Mouse (Mus musculus) kidney, embryonic 14.5 days (tissue): ENCODE results near the gene Twf2. TPM values are rescaled to one million over a fixed set of nuclear protein-coding genes. Genes with fewer than 3 reads are reported as not detected.

ENCODE experiments used
- ATAC-seq: fragments of 200-750 bp; cut with Nextera tagmentation; 2 replicates; pipeline ENCODE4 v1.8.0; 2017; ENCODE audit warnings: moderate number of reproducible peaks, mild to moderate bottlenecking, moderate TSS enrichment, moderate library complexity; ENCODE audit not compliant: low FRiP score, low TSS enrichment
- H3K27ac ChIP-seq: fragments of 300-500 bp; sonication (generic); 2 replicates; pipeline ENCODE4 v1.5.1; 2014; ENCODE audit warnings: low read depth, mild to moderate bottlenecking, low read length, moderate library complexity, mixed read lengths
- H3K27me3 ChIP-seq: fragments of 300-500 bp; sonication (generic); 2 replicates; pipeline ENCODE4 v1.6.1; 2014; ENCODE audit warnings: mild to moderate bottlenecking, low read length; ENCODE audit not compliant: control insufficient read depth, insufficient read depth
- H3K36me3 ChIP-seq: fragments of 300-500 bp; sonication (generic); 2 replicates; pipeline ENCODE4 v1.6.1; 2014; ENCODE audit warnings: low read length, mixed read lengths; ENCODE audit not compliant: control insufficient read depth, insufficient read depth
- H3K4me1 ChIP-seq: fragments of 300-500 bp; sonication (generic); 2 replicates; pipeline ENCODE4 v1.6.1; 2014; ENCODE audit warnings: low read length, mixed read lengths; ENCODE audit not compliant: control insufficient read depth, insufficient read depth
- H3K4me2 ChIP-seq: fragments of 300-500 bp; sonication (generic); replicated peaks from 2 replicates; pipeline ENCODE4 v1.6.1; 2014; ENCODE audit warnings: low read depth, mild to moderate bottlenecking, low read length
- H3K4me3 ChIP-seq: fragments of 300-500 bp; sonication (generic); 2 replicates; pipeline ENCODE4 v1.5.1; 2014; ENCODE audit warnings: mild to moderate bottlenecking, low read length
- H3K9ac ChIP-seq: fragments of 300-500 bp; sonication (generic); 2 replicates; pipeline ENCODE4 v1.6.1; 2014; ENCODE audit warnings: low read depth, mild to moderate bottlenecking, low read length, moderate library complexity
- H3K9me3 ChIP-seq: fragments of 300-500 bp; sonication (generic); 2 replicates; pipeline ENCODE4 v1.6.1; 2016; ENCODE audit warnings: low read length; ENCODE audit not compliant: control insufficient read depth
- WGBS: fragments of 180-500 bp; shearing (Covaris S2); extraction: QIAGEN DNeasy Blood & Tissue Kit; methylation state at CpG from one replicate; pipeline ENCODE4 v1.1.7; 2014; 5-methylcytosine and 5-hydroxymethylcytosine counted together
- polyA plus RNA-seq: library from polyadenylated mRNA; unstranded; fragments of >200 nt; fragmentation: Nextera tagmentation; extraction: Ambion mirVana; gene quantifications from 2 replicates; pipeline ENCODE4 v1.2.1, GENCODE M21; 2014

The Twf2 gene
- polyA plus RNA-seq, 1 experiment from 2014 or later: 77.9 TPM

DNA sequence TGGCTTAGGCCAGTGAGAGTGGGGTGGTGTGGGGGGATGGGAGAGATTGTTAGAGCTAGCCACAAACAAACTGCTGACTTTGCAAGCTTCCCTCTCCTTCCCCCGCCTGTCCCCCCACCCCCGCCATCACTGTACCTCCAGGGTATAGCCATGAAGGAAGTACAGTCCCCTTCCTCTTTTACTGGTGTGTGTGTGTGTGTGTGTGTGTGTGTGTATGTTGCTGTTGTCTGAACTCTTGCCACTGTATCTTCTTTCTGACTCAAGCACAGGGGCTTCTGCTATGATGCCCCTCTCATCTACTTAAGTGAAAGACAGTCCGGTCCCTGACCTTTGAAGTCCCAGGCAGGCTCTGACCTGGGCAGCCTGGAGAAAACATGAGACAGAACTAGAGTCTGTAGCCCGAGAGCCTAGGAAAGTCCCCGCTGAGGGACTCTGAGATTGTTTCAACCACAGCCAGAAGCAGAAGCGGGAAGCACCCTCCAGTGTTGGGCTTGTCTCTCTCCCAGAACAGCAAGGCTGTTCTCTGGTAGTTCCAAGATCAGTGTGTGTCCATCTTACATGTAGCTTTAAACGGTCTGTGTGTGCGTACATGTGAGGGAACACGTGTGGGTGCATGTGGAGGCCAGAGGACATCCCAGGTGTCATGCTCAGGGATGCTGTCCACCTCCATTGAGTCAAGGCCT, 27.3 kb downstream of the Twf2 start:
- Histone ChIP-seq H3K36me3 (peaks cover 21% of the 10 kb centered on the region; the same call in 1 of the 2 replicates), H3K27me3 (peaks cover 1% of the 10 kb centered on the region; the same call in 1 of the 2 replicates)
- no peak for ATAC-seq

GRCm38 (mm10) chr9:106230734-106231106, 27.8 kb downstream of the Twf2 start:
- H3K36me3 ChIP-seq: peaks cover 27% of the 10 kb centered on the region; the same call in 1 of the 2 replicates
- H3K9ac ChIP-seq: no peak overlapping the region
- no peak overlapping the region for H3K4me2 ChIP-seq
- H3K4me3 ChIP-seq: no peak overlapping the region
- ATAC-seq: no peak
- H3K27ac ChIP-seq: no peak overlapping the region
- H3K27me3 ChIP-seq: no peaks in the 10 kb centered on the region; the same call in 1 of the 2 replicates
- 61% methylated on average over 3 of the region's 3 CpGs for WGBS
- peaks cover 7% of the 10 kb centered on the region; the same call in 1 of the 2 replicates for H3K4me1 ChIP-seq
- H3K9me3 ChIP-seq: no peaks in the 10 kb centered on the region

More for the DNA sequence above, 27.3 kb downstream of the Twf2 start:
- Histone ChIP-seq H3K4me1 (peaks cover 9% of the 10 kb centered on the region; the same call in 1 of the 2 replicates), H3K4me3 (no peak overlapping the region), H3K9ac (no peak overlapping the region), H3K27ac (no peak overlapping the region), H3K9me3 (no peaks in the 10 kb centered on the region), H3K4me2 (no peak overlapping the region)
- 74% methylated on average over 9 of the region's 9 CpGs for WGBS

- Histone ChIP-seq H3K27me3 (no peaks in the 10 kb centered on the region; the same call in 1 of the 2 replicates), H3K4me2 (no peak overlapping the region), H3K4me3 (no peak overlapping the region), H3K9me3 (no peaks in the 10 kb centered on the region), H3K36me3 (peaks cover 30% of the 10 kb centered on the region), H3K4me1 (peaks cover 5% of the 10 kb centered on the region; the same call in 1 of the 2 replicates), H3K27ac (no peak overlapping the region), H3K9ac (no peak overlapping the region)
- ATAC-seq: no peak
- WGBS: 75% methylated on average over 7 of the region's 7 CpGs
Observed at GRCm38 (mm10) chr9:106231220-106231619, 28.3 kb downstream of the Twf2 start.

DNA sequence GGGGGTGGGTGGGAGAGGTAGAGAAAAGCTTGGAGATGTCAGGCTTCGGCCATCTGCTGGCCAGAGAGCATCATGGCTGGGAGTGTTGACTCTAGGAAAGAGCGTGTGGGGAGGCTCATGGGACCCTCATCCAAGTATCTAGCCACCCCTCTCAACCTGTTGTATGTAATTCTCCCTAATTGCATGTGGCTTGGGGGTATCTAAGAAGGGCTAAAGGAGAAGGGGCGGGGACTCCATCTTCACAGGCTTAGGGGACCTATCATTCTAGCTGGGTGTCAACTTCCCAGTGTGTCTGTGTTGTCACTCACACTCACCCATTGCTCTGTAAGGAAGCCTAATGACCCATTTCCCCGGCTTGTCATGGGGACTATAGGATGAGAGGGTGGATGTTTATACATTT, 28.9 kb downstream of the Twf2 start:
- WGBS: 85% methylated on average over 4 of the region's 4 CpGs
- H3K4me1 ChIP-seq: no peaks in the 10 kb centered on the region
- no peak overlapping the region for H3K4me3 ChIP-seq
- no peak overlapping the region for H3K27ac ChIP-seq
- ATAC-seq: no peak
- H3K9ac ChIP-seq: no peak overlapping the region
- H3K27me3 ChIP-seq: no peaks in the 10 kb centered on the region; the same call in 1 of the 2 replicates
- no peak overlapping the region for H3K4me2 ChIP-seq
- peaks cover 36% of the 10 kb centered on the region for H3K36me3 ChIP-seq
- no peaks in the 10 kb centered on the region for H3K9me3 ChIP-seq

DNA sequence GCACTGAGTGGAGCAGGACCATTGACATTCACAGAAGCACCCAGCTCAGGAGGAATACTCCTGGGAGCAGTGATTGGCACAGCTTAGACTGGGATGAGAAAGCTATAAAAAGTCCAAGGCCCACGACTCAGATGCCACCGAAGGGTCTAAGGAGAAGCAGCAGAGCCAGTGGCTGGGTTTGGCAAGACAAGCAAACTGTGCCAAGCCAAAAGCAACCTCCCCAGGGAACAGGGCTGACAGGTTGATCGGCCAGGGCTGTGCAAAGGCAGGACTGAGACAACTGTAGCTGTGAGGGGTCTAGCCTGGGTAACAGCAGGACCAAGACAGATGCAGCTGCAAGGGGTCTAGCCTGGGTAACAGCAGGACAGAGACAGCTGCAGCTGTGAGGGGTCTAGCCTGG, 30.0 kb downstream of the Twf2 start:
- Histone ChIP-seq H3K4me2 (no peak overlapping the region), H3K4me1 (no peaks in the 10 kb centered on the region), H3K4me3 (no peak overlapping the region), H3K27ac (no peak overlapping the region), H3K9ac (no peak overlapping the region), H3K9me3 (no peaks in the 10 kb centered on the region), H3K27me3 (no peaks in the 10 kb centered on the region), H3K36me3 (peaks cover 46% of the 10 kb centered on the region)
- ATAC-seq: no peak
- WGBS: 97% methylated on average over 3 of the region's 3 CpGs

DNA sequence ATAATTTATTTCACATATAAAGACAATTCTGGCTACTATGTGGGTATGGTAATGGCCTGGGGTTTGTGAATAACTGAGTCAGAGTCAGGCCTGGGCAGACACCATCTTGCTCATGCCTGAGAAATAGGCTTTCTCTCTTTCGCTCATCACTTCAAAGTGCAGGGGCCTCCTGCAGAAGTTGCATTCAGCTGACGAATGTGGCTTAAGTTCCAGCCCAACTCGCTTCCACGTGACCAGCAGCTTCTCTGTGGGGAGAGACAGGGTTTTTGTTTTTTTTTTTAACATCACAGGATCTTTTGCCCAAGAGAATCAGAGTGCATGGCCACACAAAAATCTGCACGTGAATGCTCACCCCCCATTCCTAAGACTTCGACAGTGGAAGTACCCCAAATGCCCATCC, 31.0 kb downstream of the Twf2 start:
- no peaks in the 10 kb centered on the region for H3K9me3 ChIP-seq
- peaks cover 56% of the 10 kb centered on the region for H3K36me3 ChIP-seq
- H3K9ac ChIP-seq: no peak overlapping the region
- no peaks in the 10 kb centered on the region for H3K4me1 ChIP-seq
- no peak overlapping the region for H3K4me3 ChIP-seq
- H3K27ac ChIP-seq: no peak overlapping the region
- no peak overlapping the region for H3K4me2 ChIP-seq
- 63% methylated on average over 6 of the region's 6 CpGs for WGBS
- no peaks in the 10 kb centered on the region for H3K27me3 ChIP-seq
- no peak for ATAC-seq

- ATAC-seq: no peak
- H3K36me3 ChIP-seq: peaks cover 70% of the 10 kb centered on the region
- WGBS: 71% methylated on average over 23 of the region's 23 CpGs
- no peaks in the 10 kb centered on the region for H3K9me3 ChIP-seq
- H3K4me1 ChIP-seq: no peaks in the 10 kb centered on the region
- no peak overlapping the region for H3K4me2 ChIP-seq
- no peak overlapping the region for H3K4me3 ChIP-seq
- no peaks in the 10 kb centered on the region for H3K27me3 ChIP-seq
- no peak overlapping the region for H3K9ac ChIP-seq
- no peak overlapping the region for H3K27ac ChIP-seq
Observed at GRCm38 (mm10) chr9:106235194-106235830, 32.4 kb downstream of the Twf2 start.

DNA sequence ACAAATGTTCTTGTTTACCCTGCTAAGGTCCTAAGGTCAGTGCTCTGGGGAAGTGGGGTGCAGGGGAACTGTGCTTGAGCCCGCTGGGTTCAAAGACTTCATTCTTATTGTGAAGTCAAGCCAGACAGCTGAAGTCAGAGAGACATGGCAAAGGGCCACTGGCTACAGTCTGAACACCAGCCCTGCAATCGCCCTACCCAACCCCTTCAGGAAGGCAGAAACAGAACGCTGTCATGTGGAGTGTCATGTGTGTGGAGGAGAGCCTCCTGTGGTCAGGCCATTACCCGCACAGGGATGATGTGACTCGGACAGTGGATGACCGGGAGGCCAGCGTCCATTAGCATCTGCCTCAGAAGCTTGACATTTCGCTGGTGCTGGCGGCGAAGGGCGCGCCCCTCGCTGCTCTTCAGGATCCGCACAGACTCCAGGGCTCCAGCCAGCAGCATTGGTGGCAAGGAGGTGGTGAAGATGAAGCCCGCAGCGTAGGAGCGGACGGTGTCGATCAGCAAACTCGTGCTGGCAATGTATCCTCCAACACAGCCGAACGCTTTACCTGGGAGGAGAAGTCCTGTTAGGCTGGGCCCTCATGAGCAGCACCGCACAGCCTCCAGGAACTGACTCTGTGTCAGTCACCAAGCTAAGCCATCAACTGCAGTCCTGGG, 33.4 kb downstream of the Twf2 start:
- H3K9me3 ChIP-seq: no peaks in the 10 kb centered on the region
- no peak overlapping the region for H3K9ac ChIP-seq
- H3K4me3 ChIP-seq: no peak overlapping the region
- no peak overlapping the region for H3K4me2 ChIP-seq
- WGBS: 90% methylated on average over 23 of the region's 23 CpGs
- no peaks in the 10 kb centered on the region for H3K27me3 ChIP-seq
- peaks cover 79% of the 10 kb centered on the region for H3K36me3 ChIP-seq
- ATAC-seq: no peak
- no peaks in the 10 kb centered on the region for H3K4me1 ChIP-seq
- no peak overlapping the region for H3K27ac ChIP-seq

DNA sequence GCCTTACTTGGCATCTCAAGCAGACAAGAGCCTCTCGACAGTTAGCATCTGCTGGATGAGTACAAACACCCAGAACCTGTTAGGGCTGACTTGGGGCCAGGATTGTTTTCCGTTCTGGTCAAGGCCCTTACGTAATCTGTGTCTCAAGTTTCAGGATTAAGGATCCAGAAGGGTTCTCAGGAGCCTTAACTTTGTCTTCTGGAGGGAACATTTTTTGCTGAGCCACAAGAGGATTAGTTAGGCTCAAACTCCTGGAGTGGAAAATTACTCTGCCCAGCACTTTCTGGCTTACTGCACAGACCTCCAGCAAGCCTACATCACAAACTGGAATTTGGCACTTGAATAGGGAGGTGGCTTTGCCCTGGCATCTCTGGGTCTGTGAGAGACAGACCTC, 33.9 kb downstream of the Twf2 start:
- Histone ChIP-seq H3K27me3 (no peaks in the 10 kb centered on the region), H3K4me3 (no peak overlapping the region), H3K4me2 (no peak overlapping the region), H3K27ac (no peak overlapping the region), H3K36me3 (peaks cover 84% of the 10 kb centered on the region), H3K4me1 (no peaks in the 10 kb centered on the region), H3K9me3 (no peaks in the 10 kb centered on the region), H3K9ac (no peak overlapping the region)
- WGBS: 60% methylated on average over 3 of the region's 3 CpGs
- ATAC-seq: no peak
